Mouse (Mus musculus) 3T3-L1 (cell line): ENCODE results near the gene Gm29866.
"Not testable (repeated sequence)": the region's sequence is repeated elsewhere in the genome, so short reads cannot be mapped to it uniquely, and the experiment has no call there.

Experiments used
- DNase-seq: peaks from one replicate; pipeline ENCODE4 v3.0.0-alpha.2; 2015; ENCODE audit warnings: low read depth, low spot score

The Gm29866 gene

GRCm38 (mm10) chrY:20993557-20993956 lies at the start of gene Gm29866:
Gene Gm29866, minus strand, starts transcription at chrY:20993657.
- not testable (repeated sequence) for DNase-seq
